Mouse (Mus musculus): ENCODE measurements around the gene Gstm5. TPM values are rescaled to one million over a fixed set of nuclear protein-coding genes. Genes with fewer than 3 reads are reported as not detected.

The Gstm5 gene
- polyA plus RNA-seq, 1 experiment from 2014 or later, result 249 TPM

- DNase-seq (ENCODE audit: low spot score) (peak; percentile 90), ATAC-seq (ENCODE audit: low FRiP score, low TSS enrichment) (peak; percentile 50)
- H3K4me3 ChIP-seq (ENCODE audit: low read depth, low read length), result no peak overlapping the region
- peaks cover 2% of the 10 kb centered on the region; the same call in 1 of the 2 replicates for H3K4me1 ChIP-seq (replicated peaks; ENCODE audit: control insufficient read depth, insufficient read depth)
- 4% methylated on average over 8 of the region's 8 CpGs for WGBS
- H3K9ac ChIP-seq (ENCODE audit: low read length), result 0 out of 2 replicates have a peak overlapping the region, but pooled peaks have one; percentile 32
- peak; percentile 100 for TF ChIP-seq CTCF (IDR thresholded peaks at IDR 0.05; ENCODE audit: low read depth)
- TF ChIP-seq EP300 (optimal IDR thresholded peaks at IDR 0.05), result no peak
- H3K27me3 ChIP-seq (ENCODE audit: control insufficient read depth, insufficient read depth, low read length), result no peaks in the 10 kb centered on the region
- no peak overlapping the region for H3K27ac ChIP-seq (replicated peaks)
- no peak overlapping the region for H3K4me2 ChIP-seq (replicated peaks; ENCODE audit: low read depth)
- H3K9me3 ChIP-seq (ENCODE audit: control insufficient read depth, low read length), result no peaks in the 10 kb centered on the region
- no peaks in the 10 kb centered on the region for H3K36me3 ChIP-seq (ENCODE audit: control insufficient read depth, insufficient read depth, low read length)
Observed at GRCm38 (mm10) chr3:107867086-107867485, 28.5 kb upstream of the Gstm5 start.

GRCm38 (mm10) chr3:107868452-107868851 is 27.2 kb upstream of the Gstm5 start:
- Histone ChIP-seq H3K9ac (ENCODE audit: low read length) (no peak overlapping the region), H3K4me3 (ENCODE audit: low read depth, low read length) (no peak overlapping the region), H3K4me1 (replicated peaks; ENCODE audit: control insufficient read depth, insufficient read depth) (peaks cover 2% of the 10 kb centered on the region; the same call in 1 of the 2 replicates), H3K36me3 (ENCODE audit: control insufficient read depth, insufficient read depth, low read length) (no peaks in the 10 kb centered on the region), H3K4me2 (replicated peaks; ENCODE audit: low read depth) (no peak overlapping the region), H3K9me3 (ENCODE audit: control insufficient read depth, low read length) (no peaks in the 10 kb centered on the region), H3K27me3 (ENCODE audit: control insufficient read depth, insufficient read depth, low read length) (no peaks in the 10 kb centered on the region), H3K27ac (replicated peaks) (no peak overlapping the region)
- TF ChIP-seq EP300 (optimal IDR thresholded peaks at IDR 0.05) (no peak), CTCF (IDR thresholded peaks at IDR 0.05; ENCODE audit: low read depth) (no peak)
- no peak for ATAC-seq (ENCODE audit: low FRiP score, low TSS enrichment)
- no peak for DNase-seq (ENCODE audit: low spot score)
- WGBS, result 92% methylated on average over 22 of the region's 22 CpGs

DNA sequence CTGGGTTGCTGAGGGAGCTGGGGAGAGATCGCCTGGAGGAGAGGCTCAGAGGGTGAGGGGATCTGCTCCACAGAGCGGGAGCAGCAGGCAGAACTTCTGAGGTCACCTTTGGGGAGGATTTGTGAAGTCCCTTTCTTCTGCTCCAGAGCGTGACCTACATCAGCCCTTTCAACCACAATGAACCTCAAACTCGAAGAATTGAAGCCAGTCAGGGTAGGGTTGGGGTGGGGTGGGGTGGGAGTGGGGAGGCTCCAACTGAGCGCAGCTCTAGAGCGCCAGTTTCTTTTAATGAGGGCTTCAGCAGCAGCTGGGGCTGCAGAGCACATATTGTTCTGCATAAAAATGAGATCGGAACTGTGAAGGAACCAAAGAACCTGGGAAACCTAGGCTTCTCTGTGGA is 26.5 kb upstream of the Gstm5 start:
- H3K4me1 ChIP-seq (replicated peaks; ENCODE audit: control insufficient read depth, insufficient read depth), result 0 out of 2 replicates have a peak, but pooled peaks cover 2% of the 10 kb centered on the region
- no peak overlapping the region; the same call in 1 of the 2 replicates for H3K9ac ChIP-seq (ENCODE audit: low read length)
- H3K4me2 ChIP-seq (replicated peaks; ENCODE audit: low read depth), result no peak overlapping the region
- DNase-seq (ENCODE audit: low spot score), result no peak
- TF ChIP-seq EP300 (optimal IDR thresholded peaks at IDR 0.05) (no peak), CTCF (IDR thresholded peaks at IDR 0.05; ENCODE audit: low read depth) (no peak)
- no peaks in the 10 kb centered on the region for H3K9me3 ChIP-seq (ENCODE audit: control insufficient read depth, low read length)
- H3K4me3 ChIP-seq (ENCODE audit: low read depth, low read length), result no peak overlapping the region
- no peaks in the 10 kb centered on the region for H3K27me3 ChIP-seq (ENCODE audit: control insufficient read depth, insufficient read depth, low read length)
- no peak for ATAC-seq (ENCODE audit: low FRiP score, low TSS enrichment)
- H3K36me3 ChIP-seq (ENCODE audit: control insufficient read depth, insufficient read depth, low read length), result no peaks in the 10 kb centered on the region
- H3K27ac ChIP-seq (replicated peaks), result no peak overlapping the region
- 48% methylated on average over 7 of the region's 7 CpGs for WGBS

- no peak overlapping the region for H3K4me3 ChIP-seq (ENCODE audit: low read depth, low read length)
- ATAC-seq (ENCODE audit: low FRiP score, low TSS enrichment) (peak; percentile 40; the same call in 1 of the 2 replicates), DNase-seq (ENCODE audit: low spot score) (peak; percentile 56)
- no peaks in the 10 kb centered on the region for H3K9me3 ChIP-seq (ENCODE audit: control insufficient read depth, low read length)
- H3K27ac ChIP-seq (replicated peaks), result no peak overlapping the region
- no peaks in the 10 kb centered on the region for H3K27me3 ChIP-seq (ENCODE audit: control insufficient read depth, insufficient read depth, low read length)
- H3K4me1 ChIP-seq (replicated peaks; ENCODE audit: control insufficient read depth, insufficient read depth), result no peaks in the 10 kb centered on the region
- H3K36me3 ChIP-seq (ENCODE audit: control insufficient read depth, insufficient read depth, low read length), result no peaks in the 10 kb centered on the region
- no peak overlapping the region for H3K4me2 ChIP-seq (replicated peaks; ENCODE audit: low read depth)
- TF ChIP-seq EP300 (optimal IDR thresholded peaks at IDR 0.05), result no peak
- TF ChIP-seq CTCF (IDR thresholded peaks at IDR 0.05; ENCODE audit: low read depth), result no peak
- H3K9ac ChIP-seq (ENCODE audit: low read length), result no peak overlapping the region
- WGBS, result 66% methylated on average over 4 of the region's 4 CpGs
Observed at GRCm38 (mm10) chr3:107869925-107870324, 25.7 kb upstream of the Gstm5 start.

- no peak overlapping the region for H3K9ac ChIP-seq (ENCODE audit: low read length)
Observed at GRCm38 (mm10) chr3:107873335-107874251, 22.0 kb upstream of the Gstm5 start.

DNA sequence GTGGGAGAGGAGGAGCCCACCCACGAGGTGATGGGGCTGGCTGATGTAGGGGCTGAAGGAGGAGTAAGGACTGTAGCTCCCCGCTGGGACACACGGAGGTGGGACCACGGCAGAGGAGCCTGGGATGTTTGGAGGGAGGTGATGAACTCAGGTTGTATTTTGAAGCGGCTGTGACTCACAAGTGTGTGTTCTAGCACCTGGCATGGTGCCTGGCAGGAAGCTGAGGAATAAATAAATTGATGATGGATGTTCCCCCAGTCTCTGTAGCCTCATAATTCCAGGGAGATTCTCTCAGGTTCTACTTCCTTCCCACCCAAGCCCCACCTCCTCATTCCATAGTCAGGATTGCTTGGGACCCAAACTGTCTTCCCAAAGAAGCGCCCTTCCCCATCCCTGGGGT is 20.4 kb upstream of the Gstm5 start:
- 41% methylated on average over 6 of the region's 6 CpGs for WGBS
- peak; percentile 46 for ATAC-seq (ENCODE audit: low FRiP score, low TSS enrichment)
- H3K4me2 ChIP-seq (replicated peaks; ENCODE audit: low read depth), result no peak overlapping the region
- H3K27me3 ChIP-seq (ENCODE audit: control insufficient read depth, insufficient read depth, low read length), result no peaks in the 10 kb centered on the region
- peak; percentile 70 for DNase-seq (ENCODE audit: low spot score)
- H3K9ac ChIP-seq (ENCODE audit: low read length), result no peak overlapping the region
- H3K4me1 ChIP-seq (replicated peaks; ENCODE audit: control insufficient read depth, insufficient read depth), result no peaks in the 10 kb centered on the region
- H3K9me3 ChIP-seq (ENCODE audit: control insufficient read depth, low read length), result no peaks in the 10 kb centered on the region
- no peak overlapping the region for H3K4me3 ChIP-seq (ENCODE audit: low read depth, low read length)
- TF ChIP-seq EP300 (optimal IDR thresholded peaks at IDR 0.05) (no peak), CTCF (IDR thresholded peaks at IDR 0.05; ENCODE audit: low read depth) (no peak)
- no peaks in the 10 kb centered on the region for H3K36me3 ChIP-seq (ENCODE audit: control insufficient read depth, insufficient read depth, low read length)
- H3K27ac ChIP-seq (replicated peaks), result peak overlapping the region; percentile 35; the same call in 1 of the 2 replicates

More at GRCm38 (mm10) chr3:107873335-107874251, 22.0 kb upstream of the Gstm5 start:
- H3K27ac ChIP-seq (replicated peaks), result peak overlapping the region; percentile 40; the same call in 1 of the 2 replicates
- H3K4me2 ChIP-seq (replicated peaks; ENCODE audit: low read depth), result no peak overlapping the region
- no peaks in the 10 kb centered on the region for H3K9me3 ChIP-seq (ENCODE audit: control insufficient read depth, low read length)
- no peak for TF ChIP-seq CTCF (IDR thresholded peaks at IDR 0.05; ENCODE audit: low read depth)
- no peak for TF ChIP-seq EP300 (optimal IDR thresholded peaks at IDR 0.05)
- H3K4me3 ChIP-seq (ENCODE audit: low read depth, low read length), result no peak overlapping the region
- 62% methylated on average over 24 of the region's 24 CpGs for WGBS
- H3K4me1 ChIP-seq (replicated peaks; ENCODE audit: control insufficient read depth, insufficient read depth), result no peaks in the 10 kb centered on the region
- H3K27me3 ChIP-seq (ENCODE audit: control insufficient read depth, insufficient read depth, low read length), result no peaks in the 10 kb centered on the region
- peak; percentile 72 for DNase-seq (ENCODE audit: low spot score)
- ATAC-seq (ENCODE audit: low FRiP score, low TSS enrichment), result peak; percentile 44
- no peaks in the 10 kb centered on the region for H3K36me3 ChIP-seq (ENCODE audit: control insufficient read depth, insufficient read depth, low read length)

Measured in stomach, postnatal 0 days (tissue).